Mouse (Mus musculus): ENCODE measurements around the gene Pcolce2. TPM values are rescaled to one million over a fixed set of nuclear protein-coding genes. Genes with fewer than 3 reads are reported as not detected.

The Pcolce2 gene
- polyA plus RNA-seq, 1 experiment: 0.38 TPM

- Histone ChIP-seq H3K4me3 (ENCODE audit: control insufficient read depth, insufficient read depth, low read length) (no peak overlapping the region), H3K36me3 (ENCODE audit: control insufficient read depth, insufficient read depth, low read length) (no peaks in the 10 kb centered on the region), H3K4me1 (replicated peaks; ENCODE audit: control insufficient read depth, insufficient read depth, low read length) (no peaks in the 10 kb centered on the region), H3K27me3 (ENCODE audit: control insufficient read depth, insufficient read depth, low read length) (no peaks in the 10 kb centered on the region), H3K27ac (ENCODE audit: control insufficient read depth, insufficient read depth, low read length) (no peak overlapping the region)
- DNase-seq: no peak
- TF ChIP-seq CTCF (IDR thresholded peaks at IDR 0.05; ENCODE audit: borderline replicate concordance, control insufficient read depth, extremely low read depth, insufficient read depth, low read length, poor library complexity): no peak
- TF ChIP-seq POLR2A (IDR thresholded peaks at IDR 0.05; ENCODE audit: control insufficient read depth, extremely low read depth, insufficient read depth, low read length, poor library complexity): no peak
These were observed 71.5 kb downstream of the Pcolce2 start for GRCm38 (mm10) chr9:95708943-95709342.

- 59% methylated on average over 8 of the region's 8 CpGs for WGBS
- Histone ChIP-seq H3K4me3 (ENCODE audit: control insufficient read depth, insufficient read depth, low read length) (no peak overlapping the region), H3K27ac (ENCODE audit: control insufficient read depth, insufficient read depth, low read length) (no peak overlapping the region), H3K36me3 (ENCODE audit: control insufficient read depth, insufficient read depth, low read length) (no peaks in the 10 kb centered on the region), H3K27me3 (ENCODE audit: control insufficient read depth, insufficient read depth, low read length) (no peaks in the 10 kb centered on the region), H3K4me1 (replicated peaks; ENCODE audit: control insufficient read depth, insufficient read depth, low read length) (no peaks in the 10 kb centered on the region)
- TF ChIP-seq POLR2A (IDR thresholded peaks at IDR 0.05; ENCODE audit: control insufficient read depth, extremely low read depth, insufficient read depth, low read length, poor library complexity) (no peak), CTCF (IDR thresholded peaks at IDR 0.05; ENCODE audit: borderline replicate concordance, control insufficient read depth, extremely low read depth, insufficient read depth, low read length, poor library complexity) (no peak)
- no peak for DNase-seq
These were observed 75.2 kb downstream of the Pcolce2 start for GRCm38 (mm10) chr9:95712574-95712973.

- no peak for DNase-seq
- H3K4me1 ChIP-seq (replicated peaks; ENCODE audit: control insufficient read depth, insufficient read depth, low read length): no peaks in the 10 kb centered on the region
These were observed 98.8 kb downstream of the Pcolce2 start for GRCm38 (mm10) chr9:95736238-95736637.

GRCm38 (mm10) chr9:95744845-95745613 lies 107.6 kb downstream of the Pcolce2 start:
- peaks cover 6% of the 10 kb centered on the region; the same call in 1 of the 2 replicates for H3K4me1 ChIP-seq (replicated peaks; ENCODE audit: control insufficient read depth, insufficient read depth, low read length)
- 57% methylated on average over 7 of the region's 7 CpGs for WGBS
- H3K27ac ChIP-seq (ENCODE audit: control insufficient read depth, insufficient read depth, low read length): no peak overlapping the region
- no peaks in the 10 kb centered on the region for H3K36me3 ChIP-seq (ENCODE audit: control insufficient read depth, insufficient read depth, low read length)
- DNase-seq: no peak
- TF ChIP-seq POLR2A (IDR thresholded peaks at IDR 0.05; ENCODE audit: control insufficient read depth, extremely low read depth, insufficient read depth, low read length, poor library complexity) (no peak), CTCF (IDR thresholded peaks at IDR 0.05; ENCODE audit: borderline replicate concordance, control insufficient read depth, extremely low read depth, insufficient read depth, low read length, poor library complexity) (no peak)
- H3K4me3 ChIP-seq (ENCODE audit: control insufficient read depth, insufficient read depth, low read length): no peak overlapping the region
- no peaks in the 10 kb centered on the region; the same call in 1 of the 2 replicates for H3K27me3 ChIP-seq (ENCODE audit: control insufficient read depth, insufficient read depth, low read length)

More at GRCm38 (mm10) chr9:95736238-95736637, 98.8 kb downstream of the Pcolce2 start:
- TF ChIP-seq CTCF (IDR thresholded peaks at IDR 0.05; ENCODE audit: borderline replicate concordance, control insufficient read depth, extremely low read depth, insufficient read depth, low read length, poor library complexity) (no peak), POLR2A (IDR thresholded peaks at IDR 0.05; ENCODE audit: control insufficient read depth, extremely low read depth, insufficient read depth, low read length, poor library complexity) (no peak)
- Histone ChIP-seq H3K27ac (ENCODE audit: control insufficient read depth, insufficient read depth, low read length) (no peak overlapping the region), H3K36me3 (ENCODE audit: control insufficient read depth, insufficient read depth, low read length) (no peaks in the 10 kb centered on the region), H3K4me3 (ENCODE audit: control insufficient read depth, insufficient read depth, low read length) (no peak overlapping the region), H3K27me3 (ENCODE audit: control insufficient read depth, insufficient read depth, low read length) (no peaks in the 10 kb centered on the region)

DNA sequence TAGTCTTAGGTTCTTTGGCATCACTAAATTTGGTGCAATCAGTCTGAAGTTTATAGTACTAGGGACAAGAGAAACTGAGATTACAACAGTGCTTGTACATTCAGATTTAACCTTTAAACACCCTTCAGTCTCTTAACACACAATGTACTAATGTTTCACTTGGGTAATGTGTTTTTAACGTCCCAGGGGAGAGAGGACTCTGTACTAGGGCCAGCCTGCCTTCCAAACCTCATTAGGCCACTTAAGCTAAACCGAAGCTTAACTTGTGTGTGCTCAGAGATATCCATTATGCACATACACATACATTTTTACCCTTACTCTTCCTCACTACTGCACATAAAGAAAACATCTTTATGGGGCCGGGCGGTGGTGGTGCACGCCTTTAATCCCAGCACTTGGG lies 109.9 kb downstream of the Pcolce2 start:
- no peaks in the 10 kb centered on the region for H3K36me3 ChIP-seq (ENCODE audit: control insufficient read depth, insufficient read depth, low read length)
- H3K4me3 ChIP-seq (ENCODE audit: control insufficient read depth, insufficient read depth, low read length): no peak overlapping the region
- DNase-seq: no peak
- H3K27me3 ChIP-seq (ENCODE audit: control insufficient read depth, insufficient read depth, low read length): no peaks in the 10 kb centered on the region; the same call in 1 of the 2 replicates
- TF ChIP-seq POLR2A (IDR thresholded peaks at IDR 0.05; ENCODE audit: control insufficient read depth, extremely low read depth, insufficient read depth, low read length, poor library complexity) (no peak), CTCF (IDR thresholded peaks at IDR 0.05; ENCODE audit: borderline replicate concordance, control insufficient read depth, extremely low read depth, insufficient read depth, low read length, poor library complexity) (no peak)
- H3K4me1 ChIP-seq (replicated peaks; ENCODE audit: control insufficient read depth, insufficient read depth, low read length): peaks cover 7% of the 10 kb centered on the region; the same call in 1 of the 2 replicates
- WGBS: 95% methylated on average over 5 of the region's 5 CpGs
- no peak overlapping the region for H3K27ac ChIP-seq (ENCODE audit: control insufficient read depth, insufficient read depth, low read length)

Other genes with a start within 250 kb of the Pcolce2 start
- gene Chst2, start 230.9 kb upstream of the Pcolce2 start, polyA plus RNA-seq (2012; rRNA removed): 2.5 and 3.4 TPM in 2 replicates
- gene U2surp, start 125.6 kb upstream of the Pcolce2 start, polyA plus RNA-seq (2012; rRNA removed): 5.8 and 6.6 TPM in 2 replicates
- 4.9 and 5.9 TPM in 2 replicates for gene Paqr9, start 77.9 kb upstream of the Pcolce2 start, polyA plus RNA-seq (2012; rRNA removed)
- 1.2 and 2.0 TPM in 2 replicates for gene Trpc1, start 112.8 kb downstream of the Pcolce2 start, polyA plus RNA-seq (2012; rRNA removed)
- gene Pls1, start 207.7 kb downstream of the Pcolce2 start, polyA plus RNA-seq (2012; rRNA removed): 1.1 and 1.3 TPM in 2 replicates
- gene Atr, start 220.0 kb downstream of the Pcolce2 start, polyA plus RNA-seq (2012; rRNA removed): 3.2 and 4.4 TPM in 2 replicates

All from thymus, adult 2 months (tissue).